Mouse (Mus musculus) liver, embryonic 11.5 days (tissue): ENCODE results near the gene Klhl29. TPM values are rescaled to one million over a fixed set of nuclear protein-coding genes. Genes with fewer than 3 reads are reported as not detected.
A peak's percentile ranks its signal among the peaks of the same experiment; 100 is the strongest.

Experiments
- ATAC-seq: fragments of 200-750 bp; cut with Nextera tagmentation; replicated peaks from 2 replicates; pipeline ENCODE4 v1.8.0; 2017; ENCODE audit warnings: moderate number of reproducible peaks, mild to moderate bottlenecking, moderate TSS enrichment, moderate library complexity; ENCODE audit not compliant: low FRiP score
- DNase-seq: peaks from one replicate; pipeline ENCODE4 v3.0.0-alpha.2; 2017; ENCODE audit warnings: low spot score
- H3K27ac ChIP-seq: fragments of 300-500 bp; sonication (generic); 2 replicates; pipeline ENCODE4 v1.5.1; 2014; ENCODE audit warnings: mild to moderate bottlenecking, low read depth, low read length, control low read depth
- H3K27me3 ChIP-seq: fragments of 300-500 bp; sonication (generic); replicated peaks from 2 replicates; pipeline ENCODE4 v1.6.1; 2014; ENCODE audit warnings: low read length, mixed read lengths; ENCODE audit not compliant: control insufficient read depth, insufficient read depth
- H3K36me3 ChIP-seq: fragments of 300-500 bp; sonication (generic); 2 replicates; pipeline ENCODE4 v1.6.1; 2014; ENCODE audit warnings: mild to moderate bottlenecking, low read length, moderate library complexity, mixed read lengths; ENCODE audit not compliant: control insufficient read depth, insufficient read depth
- H3K4me1 ChIP-seq: fragments of 300-500 bp; sonication (generic); replicated peaks from 2 replicates; pipeline ENCODE4 v1.6.1; 2014; ENCODE audit warnings: low read length, mixed read lengths; ENCODE audit not compliant: control insufficient read depth, insufficient read depth
- H3K4me2 ChIP-seq: fragments of 300-500 bp; sonication (generic); 2 replicates; pipeline ENCODE4 v1.6.1; 2014; ENCODE audit warnings: mild to moderate bottlenecking, control low read depth, moderate library complexity
- H3K4me3 ChIP-seq: fragments of 300-500 bp; sonication (generic); 2 replicates; pipeline ENCODE4 v1.5.1; 2014; ENCODE audit warnings: low read depth, low read length, control low read depth
- H3K9ac ChIP-seq: fragments of 300-500 bp; sonication (generic); 2 replicates; pipeline ENCODE4 v1.6.1; 2014; ENCODE audit warnings: low read depth, low read length, control low read depth
- H3K9me3 ChIP-seq: fragments of 300-500 bp; sonication (generic); 2 replicates; pipeline ENCODE4 v1.6.1; 2016; ENCODE audit warnings: low read length, inconsistent platforms, mixed read lengths; ENCODE audit not compliant: control insufficient read depth
- WGBS: fragments of 180-500 bp; shearing (Covaris S2); extraction: QIAGEN DNeasy Blood & Tissue Kit; methylation state at CpG from one replicate; pipeline ENCODE4 v1.1.7; 2014; 5-methylcytosine and 5-hydroxymethylcytosine counted together
- polyA plus RNA-seq: library from polyadenylated mRNA; unstranded; fragments of >200 nt; fragmentation: Nextera tagmentation; extraction: Ambion mirVana; gene quantifications from 2 replicates; pipeline ENCODE4 v1.2.1, GENCODE M21; 2014

The Klhl29 gene
- polyA plus RNA-seq, 1 experiment from 2014 or later: 0.66 TPM

DNA sequence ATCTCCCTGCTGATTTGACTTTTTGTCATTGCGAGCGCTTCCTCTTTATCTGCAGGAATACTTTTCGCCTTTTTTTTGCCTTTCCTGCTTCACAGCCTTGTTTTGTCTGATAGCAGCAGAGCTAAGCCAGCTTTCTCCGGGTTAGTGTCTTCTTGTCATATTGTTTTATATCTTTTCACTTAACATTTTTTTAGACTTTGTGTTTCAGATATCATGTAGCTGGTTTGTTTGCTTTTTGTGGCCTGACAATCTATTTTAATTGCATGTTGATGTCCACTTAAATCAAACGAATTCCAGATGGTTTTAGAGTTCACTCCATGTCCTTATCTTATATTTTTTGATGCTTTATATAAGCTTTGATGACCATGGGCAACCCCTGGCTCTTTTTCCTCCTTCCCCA is 21.9 kb upstream of the Klhl29 start:
- Histone ChIP-seq H3K9me3 (no peaks in the 10 kb centered on the region), H3K9ac (no peak overlapping the region), H3K4me2 (no peak overlapping the region), H3K36me3 (no peaks in the 10 kb centered on the region), H3K27ac (no peak overlapping the region), H3K27me3 (no peaks in the 10 kb centered on the region), H3K4me1 (no peaks in the 10 kb centered on the region), H3K4me3 (no peak overlapping the region)
- no peak for ATAC-seq
- WGBS: 23% methylated on average over 5 of the region's 5 CpGs
- no peak for DNase-seq

DNA sequence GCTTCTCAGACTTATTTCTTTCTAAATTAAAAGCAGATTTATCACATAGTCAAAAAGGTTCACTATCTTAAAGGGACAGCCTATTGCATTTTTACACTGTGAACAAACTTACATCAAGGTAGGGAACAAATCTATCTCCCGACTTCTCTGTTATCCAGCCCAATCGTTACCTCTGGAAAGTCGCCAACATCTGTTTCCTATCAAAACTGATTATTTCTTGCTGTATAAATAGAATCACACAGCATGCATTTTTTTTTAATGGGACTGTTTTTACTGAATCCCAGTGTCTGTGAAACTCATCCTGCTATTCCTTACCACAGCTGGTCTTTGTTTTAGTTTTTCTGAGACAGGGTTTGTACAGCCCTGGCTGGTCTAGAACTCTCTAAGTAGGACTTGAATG is 19.7 kb upstream of the Klhl29 start:
- DNase-seq (no peak), ATAC-seq (no peak)
- Histone ChIP-seq H3K4me1 (no peaks in the 10 kb centered on the region), H3K36me3 (no peaks in the 10 kb centered on the region), H3K27me3 (no peaks in the 10 kb centered on the region), H3K27ac (no peak overlapping the region), H3K9ac (no peak overlapping the region), H3K9me3 (no peaks in the 10 kb centered on the region), H3K4me3 (no peak overlapping the region), H3K4me2 (no peak overlapping the region)
- 63% methylated on average over 3 of the region's 3 CpGs for WGBS

DNA sequence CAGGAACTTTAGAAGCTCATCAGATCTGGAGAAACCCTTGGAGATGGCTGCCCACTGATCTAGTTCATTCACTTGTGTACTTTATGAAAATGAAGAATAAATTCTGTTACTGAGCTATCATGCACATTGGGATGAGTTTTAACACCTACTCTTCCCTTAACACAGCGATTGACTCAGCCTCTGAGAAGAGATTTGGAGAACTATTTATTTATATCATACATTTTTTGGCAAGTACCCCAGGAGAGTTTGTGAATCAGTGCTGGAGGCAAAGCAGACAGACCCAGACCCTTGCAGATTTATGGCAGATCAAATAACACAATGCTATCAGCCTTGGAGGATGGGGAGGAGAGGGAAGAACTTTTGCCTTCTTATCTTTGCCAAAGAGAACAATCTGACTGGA is 11.6 kb upstream of the Klhl29 start:
- H3K27me3 ChIP-seq: no peaks in the 10 kb centered on the region
- H3K36me3 ChIP-seq: no peaks in the 10 kb centered on the region
- H3K4me1 ChIP-seq: no peaks in the 10 kb centered on the region
- no peak for DNase-seq
- WGBS: 68% methylated on average over 1 of the region's 1 CpGs
- no peak overlapping the region for H3K9ac ChIP-seq
- no peaks in the 10 kb centered on the region for H3K9me3 ChIP-seq
- no peak overlapping the region for H3K27ac ChIP-seq
- no peak overlapping the region for H3K4me3 ChIP-seq
- no peak for ATAC-seq
- H3K4me2 ChIP-seq: no peak overlapping the region

DNA sequence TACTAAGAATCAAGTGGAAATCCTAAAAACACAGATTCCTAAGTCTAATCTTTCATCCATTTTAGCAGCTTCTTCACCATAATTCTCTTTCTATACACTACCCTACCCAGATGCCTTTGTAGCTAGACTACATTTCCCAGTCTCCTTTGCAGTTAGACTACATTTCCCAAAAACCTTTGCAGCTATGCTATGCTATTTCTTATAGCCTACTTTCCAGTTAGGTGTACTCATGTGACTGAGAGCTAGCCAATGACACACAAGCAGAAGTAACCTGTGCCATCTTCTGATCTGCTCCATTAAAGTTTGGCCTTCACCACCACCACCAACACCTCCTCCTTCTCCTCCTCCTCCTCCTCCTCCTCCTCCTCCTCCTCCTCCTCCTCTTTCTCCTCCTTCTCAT is 11.2 kb upstream of the Klhl29 start:
- Histone ChIP-seq H3K27me3 (no peaks in the 10 kb centered on the region), H3K9ac (no peak overlapping the region), H3K27ac (no peak overlapping the region), H3K9me3 (no peaks in the 10 kb centered on the region), H3K4me1 (no peaks in the 10 kb centered on the region), H3K36me3 (no peaks in the 10 kb centered on the region), H3K4me3 (no peak overlapping the region), H3K4me2 (no peak overlapping the region)
- ATAC-seq: no peak
- no peak for DNase-seq

DNA sequence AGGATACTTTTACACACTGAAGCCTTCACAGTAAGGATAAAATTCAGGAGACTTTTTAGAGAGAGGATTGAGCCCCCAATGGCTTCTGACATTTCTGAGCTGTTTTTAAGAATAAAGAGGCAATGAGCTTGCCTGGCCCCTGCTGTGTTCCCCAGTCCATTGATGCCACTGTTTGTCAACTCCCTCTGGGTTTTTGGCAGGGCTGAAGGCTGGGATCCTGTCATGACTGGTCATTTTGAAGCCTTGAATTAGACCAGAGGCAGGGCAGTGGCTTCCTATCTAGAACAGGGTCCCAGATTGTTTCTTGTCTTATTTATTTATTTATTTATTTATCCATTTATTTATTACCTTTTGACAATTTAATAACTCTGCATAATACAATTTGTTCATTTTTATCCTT is 6.2 kb upstream of the Klhl29 start:
- no peaks in the 10 kb centered on the region for H3K36me3 ChIP-seq
- DNase-seq (no peak), ATAC-seq (no peak)

DNA sequence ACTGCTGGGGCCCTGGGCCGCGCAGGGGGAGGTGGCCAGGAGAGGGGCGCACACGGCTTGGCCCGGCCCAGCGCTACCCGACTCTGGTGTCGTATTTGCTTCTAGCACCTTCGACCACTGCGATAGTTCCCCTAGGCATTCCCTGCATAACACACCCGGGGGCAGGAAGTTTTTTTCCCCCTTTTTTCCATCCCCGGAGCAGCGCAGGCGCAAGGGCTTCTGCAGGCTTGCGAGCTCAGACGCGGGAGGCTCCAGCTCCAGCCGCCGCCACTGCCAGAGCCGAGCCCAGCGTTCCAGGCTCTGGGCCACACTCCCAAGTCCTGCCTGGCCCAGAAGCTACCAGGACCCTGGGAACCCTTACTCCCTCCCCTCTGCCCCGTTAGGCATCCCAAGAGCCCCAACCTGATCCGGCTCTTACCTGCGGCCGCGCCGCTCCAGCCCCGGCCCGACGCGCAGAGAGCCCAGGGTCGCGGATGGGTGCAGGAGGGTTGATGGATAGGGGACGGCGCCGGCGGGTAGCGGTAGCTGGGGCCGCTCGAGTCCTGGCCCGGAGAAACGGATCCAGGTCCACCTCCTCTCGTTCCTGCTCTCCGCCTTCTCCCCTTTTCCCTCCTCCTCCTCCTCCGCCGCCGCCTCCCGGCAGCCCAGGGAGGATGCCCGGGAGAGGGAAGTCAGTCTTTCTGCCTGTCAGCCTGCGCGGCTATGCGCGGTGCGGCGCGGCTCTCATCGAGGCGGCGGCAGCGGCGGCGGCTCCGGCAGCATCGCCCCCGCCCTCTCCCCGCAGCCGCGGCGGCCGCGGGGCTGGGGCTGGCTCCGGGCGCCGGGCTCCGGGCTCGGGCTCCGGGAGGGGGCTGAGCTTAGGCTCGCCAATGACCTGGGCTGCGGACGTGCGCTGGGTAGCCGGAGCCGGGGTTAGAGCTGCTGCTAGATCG is 532 bp downstream of the Klhl29 start:
- H3K4me1 ChIP-seq: no peaks in the 10 kb centered on the region; the same call in 1 of the 2 replicates
- DNase-seq (peak; percentile 38), ATAC-seq (peak; percentile 37; the same call in 1 of the 2 replicates)
- H3K9me3 ChIP-seq: no peaks in the 10 kb centered on the region
- H3K9ac ChIP-seq: peak overlapping the region; percentile 52; the same call in 1 of the 2 replicates
- peak overlapping the region; percentile 55 for H3K4me3 ChIP-seq
- H3K27me3 ChIP-seq: peaks cover 59% of the 10 kb centered on the region
- H3K36me3 ChIP-seq: no peaks in the 10 kb centered on the region
- under 1% methylated on average over 80 of the region's 84 CpGs for WGBS
- H3K4me2 ChIP-seq: peak overlapping the region; percentile 84
- H3K27ac ChIP-seq: no peak overlapping the region

More for the DNA sequence above, 6.2 kb upstream of the Klhl29 start:
- H3K9ac ChIP-seq: no peak overlapping the region
- H3K9me3 ChIP-seq: no peaks in the 10 kb centered on the region
- H3K4me1 ChIP-seq: no peaks in the 10 kb centered on the region
- H3K4me2 ChIP-seq: no peak overlapping the region
- H3K27ac ChIP-seq: no peak overlapping the region
- H3K27me3 ChIP-seq: peaks cover 9% of the 10 kb centered on the region
- H3K4me3 ChIP-seq: no peak overlapping the region

DNA sequence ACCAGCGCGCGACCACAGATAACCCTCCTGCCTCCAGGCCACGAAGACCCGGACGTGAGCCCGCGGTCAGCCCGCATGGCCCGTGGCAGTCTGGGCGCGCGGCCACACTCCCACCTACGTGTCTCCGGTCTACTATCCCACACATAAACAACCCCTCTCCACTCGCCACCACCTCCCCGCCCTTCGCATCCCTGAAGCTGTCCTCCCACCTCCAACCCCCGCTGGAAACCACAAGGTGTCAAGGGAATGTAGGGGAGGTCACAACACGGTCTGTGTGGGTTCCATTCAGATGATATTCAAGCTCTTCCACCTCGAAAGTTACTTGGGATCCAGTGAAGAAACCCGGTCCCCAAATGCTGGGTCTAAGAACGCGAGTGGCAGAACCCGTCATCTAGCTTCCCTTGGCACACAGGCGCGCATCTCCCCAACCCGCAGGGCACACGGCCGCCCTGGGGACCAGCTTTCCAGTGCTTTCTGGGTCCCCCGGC is 1.2 kb downstream of the Klhl29 start:
- Histone ChIP-seq H3K27ac (no peak overlapping the region), H3K9ac (no peak overlapping the region), H3K4me2 (peak overlapping the region; percentile 84), H3K9me3 (no peaks in the 10 kb centered on the region), H3K4me1 (no peaks in the 10 kb centered on the region; the same call in 1 of the 2 replicates), H3K4me3 (peak overlapping the region; percentile 55), H3K27me3 (peaks cover 59% of the 10 kb centered on the region), H3K36me3 (no peaks in the 10 kb centered on the region)
- ATAC-seq (no peak), DNase-seq (no peak)
- WGBS: 2% methylated on average over 31 of the region's 31 CpGs

DNA sequence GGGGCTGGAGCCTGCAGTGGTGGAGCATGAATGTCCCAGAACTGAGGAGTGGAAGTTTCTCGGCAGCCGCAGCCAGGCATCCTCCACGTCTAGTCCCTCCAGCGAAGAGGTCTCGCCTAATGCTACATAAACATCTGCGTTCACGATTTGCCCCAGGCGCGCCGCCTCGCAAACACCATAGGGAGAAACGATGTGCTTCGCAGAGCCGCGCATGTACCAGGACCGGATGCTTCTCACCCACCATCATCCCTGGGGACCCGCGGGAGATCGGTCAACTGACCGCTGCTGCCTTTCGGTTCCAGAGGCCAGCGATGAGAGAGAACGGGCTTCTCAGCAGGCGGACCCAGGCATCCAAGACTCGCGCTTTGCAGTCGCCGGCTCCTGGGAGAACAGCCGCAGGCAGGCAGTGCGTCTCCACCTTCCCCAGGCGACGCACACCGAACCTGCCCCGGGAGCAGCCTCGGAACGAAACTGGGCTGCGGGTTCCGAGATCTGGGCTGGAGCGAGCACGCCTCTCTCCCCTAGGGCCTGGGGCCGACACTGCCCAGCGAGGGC is 1.8 kb downstream of the Klhl29 start:
- Histone ChIP-seq H3K4me1 (no peaks in the 10 kb centered on the region; the same call in 1 of the 2 replicates), H3K27me3 (peaks cover 59% of the 10 kb centered on the region), H3K9ac (0 out of 2 replicates have a peak overlapping the region, but pooled peaks have one; percentile 14), H3K27ac (no peak overlapping the region), H3K36me3 (no peaks in the 10 kb centered on the region), H3K4me2 (peak overlapping the region; percentile 84), H3K4me3 (peak overlapping the region; percentile 55), H3K9me3 (no peaks in the 10 kb centered on the region)
- WGBS: 1% methylated on average over 42 of the region's 42 CpGs
- no peak for ATAC-seq
- DNase-seq: peak; percentile 54
